Mouse (Mus musculus): ENCODE data around the gene Rapgef2.

Gene Rapgef2

GRCm38 (mm10) chr3:79028153-79028878, 258.0 kb downstream of the Rapgef2 start:
- DNase-seq (ENCODE audit: low read depth, low spot score): no peak

- no peak for DNase-seq (ENCODE audit: low read depth, low spot score)
Observed at GRCm38 (mm10) chr3:79025983-79026382, 260.3 kb downstream of the Rapgef2 start.

GRCm38 (mm10) chr3:79023735-79024328, 262.5 kb downstream of the Rapgef2 start:
- no peak for DNase-seq (ENCODE audit: low read depth, low spot score)

GRCm38 (mm10) chr3:79022690-79023089, 263.6 kb downstream of the Rapgef2 start:
- no peak for DNase-seq (ENCODE audit: low read depth, low spot score)

GRCm38 (mm10) chr3:79017440-79017839, 268.9 kb downstream of the Rapgef2 start:
- no peak for DNase-seq (ENCODE audit: low read depth, low spot score)

GRCm38 (mm10) chr3:79016830-79017229, 269.5 kb downstream of the Rapgef2 start:
- no peak for DNase-seq (ENCODE audit: low read depth, low spot score)

- DNase-seq (ENCODE audit: low read depth, low spot score): no peak
Observed at GRCm38 (mm10) chr3:79015621-79016474, 270.5 kb downstream of the Rapgef2 start.
